Mouse (Mus musculus) layer of hippocampus, adult 11-12 months (tissue): ENCODE data around the gene Dnaja3.
"Not testable (repeated sequence)": the region's sequence is repeated elsewhere in the genome, so short reads cannot be mapped to it uniquely, and the experiment has no call there.

Source experiments
- DNase-seq: peaks from one replicate; pipeline ENCODE4 v3.0.0; 2022; ENCODE audit warnings: low spot score

Dnaja3 gene

GRCm38 (mm10) chr16:4725780-4726527 is 86.2 kb downstream of the Dnaja3 start, which contains the start of gene Hmox2:
Hmox2 (plus strand) TSS chr16:4726361.
- peak; percentile 92 for DNase-seq

- DNase-seq, result peak; percentile 37
These were observed 86.8 kb downstream of the Dnaja3 start for GRCm38 (mm10) chr16:4726528-4727128.

GRCm38 (mm10) chr16:4727526-4727925 is 87.7 kb downstream of the Dnaja3 start:
- DNase-seq, result no peak

- DNase-seq, result no peak
These were observed 88.2 kb downstream of the Dnaja3 start for GRCm38 (mm10) chr16:4727963-4728362.

GRCm38 (mm10) chr16:4730776-4731358 is 91.1 kb downstream of the Dnaja3 start:
- DNase-seq, result no peak

- DNase-seq, result no peak
These were observed 96.5 kb downstream of the Dnaja3 start for GRCm38 (mm10) chr16:4736262-4736661.

- DNase-seq, result no peak
These were observed 100.2 kb downstream of the Dnaja3 start for GRCm38 (mm10) chr16:4739994-4740393.

- no peak for DNase-seq
These were observed 102.4 kb downstream of the Dnaja3 start for GRCm38 (mm10) chr16:4742186-4742585.

GRCm38 (mm10) chr16:4752155-4752554 is 112.4 kb downstream of the Dnaja3 start:
- no peak for DNase-seq

- DNase-seq, result no peak
These were observed 114.3 kb downstream of the Dnaja3 start for GRCm38 (mm10) chr16:4754045-4754444.

- DNase-seq, result not testable (repeated sequence)
These were observed 117.0 kb downstream of the Dnaja3 start for GRCm38 (mm10) chr16:4756660-4757335.
